In genomic region chr6:127330015-127330705, GRCm38 (mm10) we compare ENCODE assay signal across 8 mouse cellular contexts.
A peak's percentile ranks its signal among the peaks of the same experiment; 100 is the strongest.
DNase-seq lines count a peak whose midpoint lies in the region; ATAC-seq and TF ChIP-seq lines count a peak whose summit lies in the region.

No protein-coding gene starts in this region.

- TF ChIP-seq POLR2A in cortical plate, adult 2 months (IDR thresholded peaks at IDR 0.05; ENCODE audit: extremely low read depth, insufficient read depth, low read length), result no peak

- intact Hi-C loops in left cerebral cortex, postnatal 10 days (cut with DNase I), result no loop called here

- H3K27ac ChIP-seq in cortical plate, adult 2 months (ENCODE audit: insufficient read depth, low read length), result peak overlapping the region; percentile 69

- H3K4me1 ChIP-seq in cortical plate, adult 2 months (ENCODE audit: control insufficient read depth, insufficient read depth, low read length), result peaks cover 1% of the 10 kb centered on the region; the same call in 1 of the 2 replicates

- ATAC-seq in megakaryocyte progenitor cell, adult 5-6 weeks (replicated peaks; ENCODE audit: poor library complexity), result peak; percentile 73

- TF ChIP-seq CTCF in cortical plate, adult 2 months (IDR thresholded peaks at IDR 0.05; ENCODE audit: extremely low read depth, insufficient read depth, low read length), result no peak

- peak overlapping the region; percentile 40 for H3K4me3 ChIP-seq in cortical plate, adult 2 months (ENCODE audit: insufficient read depth, low read length)

- DNase-seq in adipocyte (ENCODE audit: low spot score), result peak; percentile 80
- DNase-seq in gastrocnemius, postnatal 10 days, result peak; percentile 85
- peak; percentile 89 for DNase-seq in induced T-regulatory cell, adult 2 months (ENCODE audit: low read depth)
- DNase-seq in left cerebral cortex, postnatal 10 days (ENCODE audit: extremely low spot score in 1 of 2, low spot score in 2 of 2), result peak; percentile 63 to 88
- peak; percentile 75 for DNase-seq in right cerebral cortex, postnatal 14 days
- peak; percentile 81 for DNase-seq in urinary bladder, postnatal 25 days (ENCODE audit: low spot score)

Comparison
In these comparisons a context has a peak if more than half of its experiments do, and no peak if none do; other contexts are left out.
1. Peak in every context shown above with its lines: DNase-seq, ATAC-seq, H3K4me3 ChIP-seq and H3K27ac ChIP-seq.